Mouse (Mus musculus) thymus, postnatal 4 days (tissue): ENCODE data around the gene Shc2.

ENCODE experiments used
- DNase-seq: peaks from one replicate; pipeline ENCODE4 v3.0.0; 2021

The Shc2 gene

GRCm38 (mm10) chr10:79668076-79668475, 30.4 kb upstream of the Shc2 start:
- DNase-seq = no peak

- no peak for DNase-seq
These were observed 28.8 kb upstream of the Shc2 start for GRCm38 (mm10) chr10:79666493-79666892.

DNA sequence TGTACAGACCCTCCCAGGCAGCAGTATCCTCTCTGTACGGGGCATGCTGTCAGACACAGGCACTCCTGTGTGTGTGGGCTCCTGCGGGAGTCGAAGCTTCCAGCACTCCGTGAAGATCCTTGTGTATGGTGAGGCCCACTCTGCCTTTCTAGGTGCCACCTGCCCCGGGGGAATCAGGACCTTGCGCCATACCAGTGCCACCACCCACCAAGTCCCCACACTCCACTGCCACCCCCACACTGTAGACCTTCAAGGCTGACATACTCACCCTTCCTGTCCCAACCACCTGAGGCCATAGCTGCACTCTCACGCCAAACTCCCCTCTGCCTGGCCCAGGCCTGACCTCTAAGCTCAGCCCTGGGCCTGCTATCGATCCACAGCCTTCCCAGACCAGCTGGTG, 27.3 kb upstream of the Shc2 start:
- DNase-seq = no peak

DNA sequence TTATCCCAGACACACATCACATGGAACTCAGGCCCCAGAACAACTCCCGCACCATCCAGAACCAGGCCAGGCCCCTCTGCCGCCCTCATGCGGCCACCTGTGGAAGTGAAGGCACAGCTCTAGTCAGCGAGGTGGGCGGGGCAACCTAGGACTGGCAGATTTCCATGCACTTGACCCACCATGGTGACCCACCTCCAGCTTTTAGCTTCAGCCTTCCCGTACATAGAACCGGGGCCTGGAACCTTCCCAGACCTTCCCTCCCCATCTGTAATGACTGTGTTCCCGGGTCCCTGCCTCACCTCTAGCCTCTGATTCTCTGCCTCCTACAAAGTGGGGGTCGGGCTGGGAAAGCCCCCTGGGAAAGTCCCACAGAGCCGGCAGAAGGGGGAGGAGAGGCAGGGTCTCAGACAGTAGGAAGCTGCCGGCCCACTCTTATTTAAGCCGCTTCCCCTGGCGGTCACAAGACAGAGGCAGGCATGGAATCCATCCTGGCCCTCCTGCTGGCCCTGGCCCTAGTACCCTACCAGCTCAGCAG, 26.5 kb upstream of the Shc2 start, which contains the start of gene Madcam1:
TSS of gene Madcam1 (plus strand) at position 429 of the 535 bp plus-strand sequence.
- DNase-seq = peak; percentile 88

- no peak for DNase-seq
These were observed 24.1 kb upstream of the Shc2 start for GRCm38 (mm10) chr10:79661861-79662260.

GRCm38 (mm10) chr10:79660298-79660697, 22.6 kb upstream of the Shc2 start:
- DNase-seq = peak; percentile 66

GRCm38 (mm10) chr10:79658829-79659228, 21.1 kb upstream of the Shc2 start:
- DNase-seq = peak; percentile 72

DNA sequence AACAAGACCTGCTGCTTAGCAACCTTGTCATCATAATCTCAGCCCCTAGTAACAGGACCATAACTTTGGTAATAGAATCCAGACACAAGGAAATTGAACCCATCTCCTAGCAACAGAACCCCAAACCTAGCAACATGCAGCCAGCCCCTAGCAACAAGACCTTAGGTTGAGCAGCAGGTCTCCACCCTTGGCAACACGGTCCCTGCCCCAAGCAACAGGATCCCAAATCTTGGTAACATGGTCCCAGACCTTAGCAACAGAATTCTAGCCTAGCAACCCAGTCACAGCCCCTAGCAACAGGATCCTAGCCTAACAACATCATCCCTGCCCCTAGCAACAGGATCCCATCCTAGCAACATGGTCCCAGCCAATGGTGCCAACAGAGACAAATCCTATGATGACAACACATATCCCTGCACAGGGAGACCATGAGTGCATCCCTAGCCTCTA, 17.3 kb upstream of the Shc2 start:
- no peak for DNase-seq

GRCm38 (mm10) chr10:79652789-79653188, 15.1 kb upstream of the Shc2 start:
- DNase-seq = no peak

GRCm38 (mm10) chr10:79649070-79649751, 11.5 kb upstream of the Shc2 start:
- DNase-seq = peak; percentile 82

DNA sequence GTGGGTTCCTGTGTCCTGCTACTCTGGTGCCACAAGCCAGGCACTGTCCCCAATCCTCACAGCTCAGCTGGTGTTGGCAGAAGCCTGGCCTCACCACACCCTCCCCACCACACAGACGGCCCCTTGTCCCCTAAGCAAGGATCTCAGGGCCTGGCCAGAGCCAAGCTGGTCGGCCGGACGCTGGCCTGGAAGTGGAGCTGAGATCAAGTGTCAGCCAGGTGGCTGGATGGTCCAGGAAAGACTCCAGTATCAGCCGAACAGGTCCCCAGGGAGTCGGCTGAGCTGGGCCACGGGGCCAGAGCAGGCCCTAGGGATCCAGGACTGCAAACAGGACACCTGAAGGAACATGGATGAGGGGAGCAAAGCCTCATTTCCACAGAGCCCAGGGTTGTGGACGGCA, 8.0 kb upstream of the Shc2 start, which contains the start of gene Odf3l2:
TSS of gene Odf3l2 (minus strand) at position 28 of the 400 bp plus-strand sequence.
- no peak for DNase-seq

DNA sequence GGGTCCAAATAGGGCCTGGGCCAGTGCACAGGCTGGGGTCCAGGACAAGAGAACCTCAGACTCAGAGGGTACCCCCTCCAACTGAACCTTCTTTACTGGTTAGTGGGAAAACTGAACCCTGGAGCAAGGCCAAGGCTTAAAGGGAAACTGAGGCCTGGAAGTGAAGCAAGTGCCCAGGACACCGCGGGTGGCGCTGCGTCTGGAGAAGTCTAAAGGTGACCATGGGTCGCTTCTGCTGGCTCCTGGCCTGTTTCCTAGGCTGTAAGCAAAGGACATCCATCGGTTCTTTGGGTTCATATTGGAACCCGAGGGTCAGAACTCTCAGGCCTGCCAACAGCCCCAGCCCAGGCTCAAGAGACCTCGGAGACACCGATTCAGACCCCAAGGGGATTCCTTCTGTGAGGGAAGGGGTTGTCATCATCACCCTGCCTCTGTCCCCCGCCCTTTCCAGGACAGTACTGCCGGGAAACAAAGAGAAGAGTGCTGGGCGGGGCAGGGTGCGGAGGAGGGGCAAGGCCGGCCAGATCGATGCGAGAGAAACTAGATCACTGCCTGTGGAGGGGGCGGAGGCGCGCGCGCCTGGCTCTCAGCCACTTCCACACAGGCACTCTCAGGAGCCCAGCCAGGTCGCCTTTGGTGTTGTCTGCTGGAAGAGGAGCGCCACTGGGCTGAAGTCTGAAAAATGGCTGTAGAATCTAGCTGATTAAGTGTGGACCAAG, 927 bp upstream of the Shc2 start:
- DNase-seq = no peak

GRCm38 (mm10) chr10:79636287-79636686, 1.4 kb downstream of the Shc2 start:
- no peak for DNase-seq

DNA sequence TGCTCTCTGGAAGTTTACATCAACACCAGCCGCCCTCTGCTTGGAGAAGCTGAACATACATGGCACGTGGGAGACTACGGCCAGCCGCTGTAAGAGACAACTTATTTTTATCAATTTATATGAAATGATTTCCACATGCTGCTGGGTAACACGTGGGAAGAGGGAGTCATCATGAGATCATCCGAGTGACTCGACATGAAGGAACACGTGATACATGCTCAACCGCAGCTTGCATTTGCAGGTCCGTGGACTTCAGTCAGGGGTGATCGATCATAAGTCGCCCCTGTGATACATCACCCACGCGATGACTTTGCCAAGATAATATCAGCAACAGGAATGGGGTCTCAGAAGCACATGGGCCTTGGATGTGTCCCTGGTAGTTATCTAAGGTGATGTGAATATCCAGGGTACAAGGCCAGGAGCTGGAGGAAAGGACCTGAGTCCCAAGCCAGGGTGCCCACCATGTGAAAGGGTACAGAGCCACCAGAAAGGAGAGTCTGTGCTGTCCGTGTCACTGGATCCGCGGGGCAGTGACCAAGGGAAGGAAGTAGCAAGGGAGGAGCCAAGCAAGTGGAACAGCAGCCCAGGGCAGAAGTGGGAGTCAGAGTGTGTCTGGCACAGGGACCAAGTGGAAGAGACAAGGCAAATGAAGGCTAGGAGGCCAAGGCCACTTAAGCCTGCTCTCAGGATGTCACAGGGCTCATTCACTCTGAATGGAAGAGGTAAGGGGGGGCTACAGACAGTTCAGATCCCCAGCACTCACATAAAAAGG, 4.5 kb downstream of the Shc2 start:
- DNase-seq = no peak

DNA sequence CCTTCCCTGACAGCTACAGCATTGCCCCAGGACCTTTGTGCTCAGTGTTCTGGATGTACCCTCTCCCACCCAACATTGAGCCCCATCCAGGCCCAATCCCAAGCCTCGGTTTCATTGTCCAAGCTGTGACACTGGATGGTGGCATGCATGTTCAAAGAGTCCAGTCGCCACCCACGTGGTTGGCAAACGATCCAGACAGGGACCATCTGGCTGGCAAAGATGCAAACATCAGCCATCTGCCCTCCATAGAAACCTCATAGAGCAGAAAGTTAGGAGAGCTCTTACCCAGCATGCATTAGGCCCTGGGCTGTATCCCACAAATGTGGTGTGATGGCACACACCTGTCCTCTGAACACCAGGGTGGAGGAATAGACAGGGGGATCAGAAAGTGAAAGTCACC, 6.3 kb downstream of the Shc2 start:
- no peak for DNase-seq

DNA sequence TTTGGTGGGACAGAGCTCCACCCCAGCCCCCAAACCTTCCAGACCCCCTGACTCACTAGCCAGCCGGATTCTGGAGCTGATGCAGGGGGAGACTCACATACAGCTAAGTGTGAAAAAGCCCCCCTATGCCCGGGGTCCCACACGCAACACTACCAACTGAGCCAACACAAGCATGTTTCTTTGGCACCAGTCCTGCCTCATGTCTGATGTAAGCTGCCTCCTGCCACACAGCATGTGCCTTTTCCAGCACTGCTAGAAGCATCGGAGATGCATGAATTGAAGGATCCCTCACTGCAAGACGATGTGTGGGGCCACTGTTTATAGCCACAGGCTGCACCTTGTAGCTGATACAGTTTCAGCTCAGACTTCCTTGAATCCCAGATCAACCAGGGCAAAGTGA, 9.3 kb downstream of the Shc2 start:
- DNase-seq = no peak

GRCm38 (mm10) chr10:79626156-79626555, 11.6 kb downstream of the Shc2 start:
- no peak for DNase-seq

DNA sequence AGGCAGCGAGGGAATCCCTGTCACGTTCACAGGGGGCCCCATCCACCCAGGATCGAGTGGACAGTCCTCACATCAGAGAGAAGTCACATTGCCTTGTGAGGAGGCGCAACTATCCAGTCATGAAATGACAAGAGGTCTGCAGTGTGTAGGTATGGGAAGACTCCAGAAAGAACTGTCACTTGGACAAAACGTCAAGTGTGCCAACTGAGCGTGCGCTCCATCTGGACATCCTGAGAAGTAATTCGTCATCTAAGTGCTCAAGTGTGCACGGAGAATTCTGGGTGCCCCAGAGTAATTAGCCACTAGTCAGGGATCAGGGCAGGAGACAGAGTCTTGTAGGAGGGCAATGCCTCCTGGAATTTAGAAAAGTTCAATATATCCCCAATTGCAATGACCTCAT, 12.3 kb downstream of the Shc2 start:
- DNase-seq = no peak

DNA sequence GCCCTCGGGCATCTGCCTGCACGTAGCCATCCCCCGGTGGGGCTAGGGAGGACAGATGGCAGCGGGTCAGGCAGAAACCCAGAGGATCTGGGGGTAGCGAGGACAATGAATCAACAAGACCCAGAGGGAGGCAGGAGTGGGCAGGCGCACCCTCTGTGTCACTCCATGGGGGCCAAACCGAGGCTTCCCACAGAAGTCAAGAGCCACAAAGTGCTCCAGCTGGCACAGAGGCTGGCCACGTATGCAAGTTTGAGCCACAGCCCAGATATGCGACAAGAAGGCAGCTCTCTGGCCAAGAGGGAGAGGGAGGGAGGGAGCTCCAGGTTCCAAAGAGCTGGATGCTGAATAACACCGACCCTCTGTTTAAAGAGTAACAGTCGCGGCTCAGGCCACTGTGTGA, 13.8 kb downstream of the Shc2 start:
- DNase-seq = no peak

- no peak for DNase-seq
These were observed 21.3 kb downstream of the Shc2 start for GRCm38 (mm10) chr10:79616376-79616775.

- DNase-seq = no peak
These were observed 21.9 kb downstream of the Shc2 start for GRCm38 (mm10) chr10:79615860-79616259.

DNA sequence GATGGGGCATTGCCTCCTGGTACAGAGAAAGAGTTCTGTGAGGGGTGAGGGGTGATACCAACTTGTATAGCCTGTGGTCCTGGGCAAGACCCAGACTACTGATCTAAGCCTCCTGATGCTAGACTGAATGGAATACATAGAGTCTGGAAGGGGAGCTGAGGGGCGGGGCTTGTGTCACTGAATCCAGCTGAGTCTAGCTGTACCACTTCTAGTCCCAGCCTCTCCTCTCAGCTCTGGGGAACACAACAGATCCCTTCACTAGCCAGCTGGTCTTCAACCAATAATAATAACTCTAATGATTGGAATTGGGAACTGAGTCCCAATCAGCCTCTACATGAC, 23.4 kb downstream of the Shc2 start:
- DNase-seq = no peak

GRCm38 (mm10) chr10:79613578-79614304, 24.0 kb downstream of the Shc2 start, which contains the start of gene C2cd4c:
Gene C2cd4c, minus strand, starts transcription at chr10:79614025.
- DNase-seq = peak; percentile 44
